Mouse (Mus musculus) adrenal gland, postnatal 4 days (tissue): Measurements from ENCODE around the gene Shc3. TPM values are rescaled to one million over a fixed set of nuclear protein-coding genes. Genes with fewer than 3 reads are reported as not detected.

Experiments
- DNase-seq, 2 experiments: peaks; one replicate each; pipeline ENCODE4 v3.0.0; 2021 to 2022; ENCODE audit warnings: low spot score in 2 of 2, mixed read lengths in 2 of 2
- total RNA-seq, 2 experiments: library from RNA; stranded (reverse); gene quantifications; 2 replicates each; pipeline ENCODE4 v1.2.3; 2021

Gene Shc3
- total RNA-seq, 2 experiments from 2014 or later, result 3.1 to 4.0 TPM

GRCm38 (mm10) chr13:51418942-51419451 is 150.2 kb downstream of the Shc3 start:
- DNase-seq, result no peak

- peak; percentile 86 to 93 for DNase-seq
Measured at GRCm38 (mm10) chr13:51418268-51418941, 150.8 kb downstream of the Shc3 start.

GRCm38 (mm10) chr13:51417796-51418195 is 151.4 kb downstream of the Shc3 start:
- no peak for DNase-seq

- DNase-seq, result no peak
Measured at GRCm38 (mm10) chr13:51416727-51417126, 152.5 kb downstream of the Shc3 start.

GRCm38 (mm10) chr13:51413461-51413860 is 155.8 kb downstream of the Shc3 start:
- no peak for DNase-seq

GRCm38 (mm10) chr13:51411696-51412430 is 157.4 kb downstream of the Shc3 start:
- DNase-seq, result no peak

- DNase-seq, result no peak
Measured at GRCm38 (mm10) chr13:51411243-51411642, 158.0 kb downstream of the Shc3 start.

GRCm38 (mm10) chr13:51409936-51410481 is 159.2 kb downstream of the Shc3 start:
- DNase-seq, result no peak

- DNase-seq, result peak in 1 of 2 experiments; percentile 43
Measured at GRCm38 (mm10) chr13:51408519-51409001, 160.7 kb downstream of the Shc3 start, which contains the start of gene S1pr3. Gene S1pr3, plus strand, starts transcription at chr13:51408639.

- no peak for DNase-seq
Measured at GRCm38 (mm10) chr13:51407541-51408217, 161.5 kb downstream of the Shc3 start.

- DNase-seq, result no peak
Measured at GRCm38 (mm10) chr13:51405731-51406320, 163.4 kb downstream of the Shc3 start.

GRCm38 (mm10) chr13:51404566-51404965 is 164.7 kb downstream of the Shc3 start:
- DNase-seq, result no peak

GRCm38 (mm10) chr13:51400736-51401501 is 168.3 kb downstream of the Shc3 start:
- no peak for DNase-seq

GRCm38 (mm10) chr13:51400186-51400719 is 169.0 kb downstream of the Shc3 start:
- DNase-seq, result peak in 1 of 2 experiments; percentile 21

- DNase-seq, result no peak
Measured at GRCm38 (mm10) chr13:51399562-51399961, 169.7 kb downstream of the Shc3 start.

- DNase-seq, result no peak
Measured at GRCm38 (mm10) chr13:51397861-51398260, 171.4 kb downstream of the Shc3 start.

- DNase-seq, result no peak
Measured at GRCm38 (mm10) chr13:51392256-51392655, 177.0 kb downstream of the Shc3 start.

- no peak for DNase-seq
Measured at GRCm38 (mm10) chr13:51391359-51391916, 177.8 kb downstream of the Shc3 start.

- DNase-seq, result no peak
Measured at GRCm38 (mm10) chr13:51390398-51390797, 178.8 kb downstream of the Shc3 start.
